Mouse (Mus musculus) naive thymus-derived CD4-positive, alpha-beta T cell, adult 2 months (primary cell): Measurements from ENCODE around the gene Radil.

Experiments used
- DNase-seq: peaks from one replicate; pipeline ENCODE4 v3.0.0-alpha.2; 2011; ENCODE audit warnings: low read depth

Gene Radil

GRCm38 (mm10) chr5:142537286-142537685, 13.6 kb downstream of the Radil start:
- no peak for DNase-seq

- no peak for DNase-seq
Measured at GRCm38 (mm10) chr5:142535388-142535787, 15.5 kb downstream of the Radil start.

GRCm38 (mm10) chr5:142529915-142530314, 21.0 kb downstream of the Radil start, which contains the start of gene Papolb:
Gene Papolb (minus strand): TSS chr5:142530076.
- no peak for DNase-seq

- no peak for DNase-seq
Measured at GRCm38 (mm10) chr5:142524711-142525464, 26.0 kb downstream of the Radil start.

- DNase-seq = no peak
Measured at GRCm38 (mm10) chr5:142521195-142521866, 29.6 kb downstream of the Radil start.

- DNase-seq = no peak
Measured at GRCm38 (mm10) chr5:142520360-142520759, 30.5 kb downstream of the Radil start.

GRCm38 (mm10) chr5:142518973-142519372, 31.9 kb downstream of the Radil start:
- no peak for DNase-seq

GRCm38 (mm10) chr5:142512112-142512511, 38.8 kb downstream of the Radil start:
- DNase-seq = no peak

- no peak for DNase-seq
Measured at GRCm38 (mm10) chr5:142510061-142510414, 40.9 kb downstream of the Radil start.

- DNase-seq = no peak
Measured at GRCm38 (mm10) chr5:142509141-142510060, 41.5 kb downstream of the Radil start.

GRCm38 (mm10) chr5:142505695-142506423, 45.0 kb downstream of the Radil start:
- DNase-seq = no peak

GRCm38 (mm10) chr5:142504175-142504574, 46.7 kb downstream of the Radil start:
- no peak for DNase-seq

- DNase-seq = peak; percentile 64
Measured at GRCm38 (mm10) chr5:142502414-142502813, 48.5 kb downstream of the Radil start.

GRCm38 (mm10) chr5:142500918-142501317, 50.0 kb downstream of the Radil start:
- no peak for DNase-seq

GRCm38 (mm10) chr5:142498964-142499363, 51.9 kb downstream of the Radil start:
- no peak for DNase-seq

GRCm38 (mm10) chr5:142495321-142496096, 55.4 kb downstream of the Radil start:
- DNase-seq = no peak

- no peak for DNase-seq
Measured at GRCm38 (mm10) chr5:142493307-142493706, 57.6 kb downstream of the Radil start.

GRCm38 (mm10) chr5:142489955-142490707, 60.8 kb downstream of the Radil start:
- no peak for DNase-seq

GRCm38 (mm10) chr5:142486654-142487053, 64.2 kb downstream of the Radil start:
- DNase-seq = no peak

- no peak for DNase-seq
Measured at GRCm38 (mm10) chr5:142483581-142483980, 67.3 kb downstream of the Radil start.
